Mouse (Mus musculus) frontal cortex, adult (tissue): ENCODE measurements around the gene Clec2d.
"Not testable (repeated sequence)": the region's sequence is repeated elsewhere in the genome, so short reads cannot be mapped to it uniquely, and the experiment has no call there.

Experiments used
- ATAC-seq: cut with Nextera tagmentation; 2 replicates; pipeline ENCODE4 v1.9.2; 2017; ENCODE audit warnings: mild to moderate bottlenecking, moderate library complexity, mixed read lengths; ENCODE audit not compliant: low TSS enrichment

The Clec2d gene

DNA sequence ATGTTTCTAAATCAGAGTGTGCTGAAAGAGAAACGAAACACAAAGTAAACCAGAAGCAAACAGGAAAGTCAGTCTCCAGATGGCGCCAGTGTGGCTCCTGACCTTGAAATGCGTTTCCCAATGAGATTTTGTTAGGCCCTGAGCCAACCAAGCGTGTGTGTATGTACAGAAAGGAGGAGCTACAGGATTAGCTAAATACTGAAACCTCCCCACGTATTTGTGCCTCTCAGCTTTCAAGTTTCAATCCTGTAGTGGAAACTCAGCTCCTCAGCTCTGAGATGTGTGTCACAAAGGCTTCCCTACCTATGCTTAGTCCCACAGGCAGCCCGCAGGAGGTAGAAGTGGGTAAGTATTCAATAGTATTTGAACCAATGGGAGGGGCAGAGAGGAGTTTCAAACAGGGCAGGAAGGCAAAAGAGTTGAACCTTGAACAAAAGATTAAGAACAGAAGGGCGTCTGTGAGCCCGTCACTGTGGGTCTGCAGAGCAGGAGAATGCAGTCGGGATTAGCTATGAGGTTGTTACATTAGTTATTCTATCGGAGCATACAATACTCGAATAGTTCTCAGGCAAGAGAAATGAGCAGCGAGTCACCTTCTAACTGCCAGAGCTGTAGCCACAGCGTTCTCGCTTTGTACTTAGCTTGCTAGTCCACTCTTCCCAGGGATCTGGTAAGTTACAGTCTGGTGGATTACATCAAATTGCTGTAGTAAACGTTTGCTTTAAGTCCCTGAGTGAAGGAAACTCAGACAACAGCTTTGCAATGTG is at the start of gene Clec2d:
Gene Clec2d, plus strand, starts transcription at position 213 of the 767 bp plus-strand sequence.
- ATAC-seq, result peak; percentile 83

DNA sequence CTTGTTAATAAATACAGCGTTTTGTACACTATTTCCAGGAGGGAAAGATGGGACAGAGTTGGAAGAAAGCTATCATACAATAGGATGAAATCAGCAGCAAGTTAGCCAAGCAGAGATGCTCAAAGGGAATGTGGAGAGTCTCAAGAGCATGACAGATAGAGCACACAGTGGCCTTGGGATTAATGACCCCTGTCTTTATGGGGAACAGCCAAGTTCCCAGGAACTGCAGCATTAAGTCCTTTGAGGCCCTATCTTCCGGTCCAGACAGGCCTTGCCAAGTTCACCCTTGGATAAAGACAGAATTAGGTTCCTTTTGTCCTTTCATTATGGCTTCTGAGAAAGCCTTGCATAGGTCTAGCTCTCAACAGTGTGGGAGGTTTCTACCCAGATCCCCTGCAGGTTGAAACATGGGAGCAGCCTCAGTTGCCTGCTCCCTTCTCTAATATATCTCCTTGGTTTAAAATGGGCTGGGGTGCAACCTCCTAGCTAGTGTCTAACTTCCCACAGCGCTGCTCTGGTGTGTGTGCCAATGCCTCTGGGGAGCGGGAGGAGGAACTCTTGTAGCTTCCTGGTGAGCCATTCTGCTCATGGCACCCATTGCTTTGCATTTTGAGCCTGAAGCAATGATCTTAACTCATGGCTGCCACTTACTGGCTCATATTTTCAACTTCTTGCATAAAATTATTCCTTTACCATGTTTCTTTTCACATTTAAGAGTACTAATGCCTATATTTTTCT is 47.6 kb upstream of the Clec2d start:
- ATAC-seq, result no peak

DNA sequence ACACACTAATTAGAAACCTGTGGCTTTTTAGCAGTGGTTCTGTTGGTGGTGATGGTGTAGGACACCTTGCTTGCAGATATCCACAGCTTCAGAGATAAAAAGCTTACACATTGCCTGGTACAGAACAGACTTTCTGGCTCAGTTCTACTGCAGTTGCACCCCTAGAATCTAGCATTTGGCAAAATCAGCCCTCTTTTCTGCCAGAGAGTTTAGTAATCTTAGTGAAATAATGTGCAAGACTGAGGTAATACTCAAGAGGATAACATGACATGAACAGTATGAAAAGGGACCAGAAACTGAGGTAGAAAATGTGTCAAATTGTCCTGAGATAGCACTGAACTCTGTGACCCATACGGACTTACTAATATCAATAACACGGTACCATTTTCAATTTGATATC is 33.6 kb upstream of the Clec2d start:
- ATAC-seq, result no peak

DNA sequence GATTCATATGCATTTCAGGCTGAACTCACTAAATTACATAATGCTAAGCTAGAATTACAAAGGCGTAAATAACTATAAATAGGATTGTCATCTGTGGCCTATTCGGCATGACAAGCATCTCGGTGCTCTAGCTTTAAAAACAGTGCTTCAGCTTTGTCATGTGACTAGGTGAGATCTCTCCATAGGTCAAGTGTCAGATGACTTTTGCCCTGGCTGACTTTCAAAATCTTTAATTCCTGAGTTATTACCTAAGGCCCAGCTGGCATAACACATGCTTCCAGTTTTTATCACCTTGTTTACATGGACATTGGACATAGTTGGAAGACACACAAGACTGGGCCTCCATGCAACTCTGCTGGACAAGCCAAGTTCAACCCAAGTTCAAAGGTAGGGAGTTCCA is 20.3 kb upstream of the Clec2d start:
- ATAC-seq, result no peak

GRCm38 (mm10) chr6:129161136-129161535 is 19.3 kb upstream of the Clec2d start:
- ATAC-seq, result no peak

DNA sequence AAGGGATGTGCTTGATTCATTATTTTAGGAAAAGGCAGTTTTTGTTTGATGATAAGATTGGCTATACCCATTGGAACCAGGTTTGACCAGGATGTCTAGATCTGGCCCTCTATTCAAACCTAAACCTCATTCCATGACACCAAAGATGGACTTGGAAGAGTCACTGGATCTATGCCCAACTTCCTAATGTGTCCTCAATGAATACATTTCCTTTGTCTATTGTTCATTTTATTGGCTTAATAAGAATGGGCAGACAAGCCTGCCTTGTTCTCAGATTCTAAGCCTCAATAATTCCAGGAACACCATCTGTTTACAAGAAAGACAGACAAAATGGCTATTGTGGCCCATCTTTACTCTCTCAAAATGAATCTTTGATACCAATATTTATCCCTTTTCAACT is 18.5 kb upstream of the Clec2d start:
- ATAC-seq, result no peak

DNA sequence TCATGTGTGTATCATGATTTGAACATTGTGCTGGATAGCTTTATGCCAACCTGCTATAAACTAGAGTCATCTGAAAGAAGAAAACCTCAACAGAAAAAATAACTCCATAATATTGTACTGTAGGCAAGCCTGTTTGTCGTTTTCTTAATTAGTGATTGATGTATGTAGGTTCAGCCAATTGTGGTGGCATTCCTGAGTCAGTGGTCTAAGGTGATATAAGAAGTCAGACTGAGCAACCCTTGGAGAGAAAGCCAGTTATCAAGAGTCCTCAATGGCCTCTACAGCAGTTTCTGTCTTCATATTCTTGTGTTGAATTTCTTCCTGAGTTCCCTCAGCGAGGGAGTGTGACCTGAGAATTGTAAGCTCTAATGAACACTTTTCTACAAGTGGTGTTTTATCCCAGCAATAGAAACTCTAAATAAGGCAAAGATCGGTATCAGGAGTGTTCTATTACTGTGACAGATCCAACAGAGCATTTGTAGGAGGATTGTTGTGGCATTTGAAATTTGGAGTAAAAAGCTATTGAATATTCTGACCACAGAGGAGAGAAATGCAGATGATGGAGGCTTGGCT is 17.7 kb upstream of the Clec2d start:
- ATAC-seq, result no peak

GRCm38 (mm10) chr6:129163606-129164005 is 16.8 kb upstream of the Clec2d start:
- ATAC-seq, result no peak

DNA sequence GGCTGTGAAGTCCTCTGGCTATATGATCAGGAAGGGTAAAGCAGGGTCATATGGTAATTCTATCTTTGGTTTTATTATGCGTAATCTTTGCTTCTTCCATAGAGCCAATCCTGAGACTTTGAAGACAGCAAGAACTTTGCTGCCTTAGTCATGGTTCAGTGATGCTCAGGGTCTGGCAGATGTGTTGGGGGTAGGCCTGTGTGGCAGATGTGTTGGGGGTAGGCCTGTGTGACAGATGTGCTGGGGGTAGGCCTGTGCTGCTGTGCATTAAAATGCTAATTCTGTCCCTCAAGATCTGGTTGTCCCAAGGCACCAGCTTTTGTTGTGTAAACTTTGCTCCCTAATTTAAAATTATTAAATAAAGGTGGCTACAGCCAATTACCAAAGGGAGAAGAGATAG is 9.5 kb upstream of the Clec2d start:
- no peak for ATAC-seq

DNA sequence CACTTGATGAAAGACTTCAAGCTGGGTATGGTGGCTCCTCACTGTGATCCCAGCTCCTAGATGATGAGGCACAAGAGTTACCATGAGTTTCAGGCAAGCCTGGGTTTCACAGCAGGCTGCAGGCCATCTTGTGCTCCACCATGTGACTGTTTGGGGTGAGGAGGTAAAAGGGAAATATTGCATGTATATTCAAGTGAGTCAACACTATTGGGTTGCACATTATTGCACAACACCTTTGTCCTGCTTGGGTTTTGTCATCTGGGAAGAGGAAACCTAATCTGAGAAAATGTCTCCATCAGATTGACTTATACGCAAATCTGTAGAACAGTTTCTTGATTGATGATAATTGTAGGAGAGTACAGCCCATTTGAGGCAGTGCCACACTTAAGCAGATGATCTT is 8.7 kb upstream of the Clec2d start:
- ATAC-seq, result no peak

DNA sequence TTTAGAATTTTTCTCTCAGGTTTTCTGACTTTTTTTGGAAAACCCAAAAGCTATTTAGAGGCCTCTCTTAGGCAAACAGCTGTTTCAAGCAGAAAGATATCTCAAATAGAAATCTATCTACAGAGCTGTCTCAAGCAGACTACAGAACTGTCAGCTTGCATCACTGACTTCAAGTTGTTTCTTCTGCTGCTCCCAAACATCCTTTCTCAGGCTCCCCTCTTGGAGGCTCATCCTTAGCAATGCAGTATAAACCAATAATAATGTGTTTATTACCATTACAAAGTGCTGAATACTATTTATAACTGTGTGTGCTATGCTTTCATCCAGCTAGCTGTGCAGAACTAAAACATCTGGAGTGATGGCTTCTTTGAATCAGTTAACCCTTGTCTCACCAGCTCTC is 5.6 kb upstream of the Clec2d start:
- peak; percentile 72 for ATAC-seq

- no peak for ATAC-seq
These were observed 4.8 kb upstream of the Clec2d start for GRCm38 (mm10) chr6:129175612-129176011.

DNA sequence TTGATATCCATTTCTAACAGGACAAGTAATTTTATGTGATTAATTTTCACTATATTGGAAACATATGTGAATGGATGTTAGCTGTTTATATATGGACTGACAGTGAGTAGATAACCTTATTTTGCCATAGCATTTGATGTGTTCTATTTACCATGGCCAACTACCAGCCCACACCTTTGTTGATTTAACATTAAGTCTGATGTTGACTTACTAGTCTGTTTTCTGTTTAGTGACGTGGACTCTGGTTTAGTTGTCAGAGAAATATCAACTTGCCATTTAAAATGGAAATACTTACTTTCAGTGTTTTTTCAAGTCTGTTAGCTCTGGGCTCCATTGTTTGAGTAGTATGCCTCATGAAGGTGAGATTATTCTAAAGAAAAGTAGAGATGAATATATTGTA is 3.8 kb upstream of the Clec2d start:
- no peak for ATAC-seq

- ATAC-seq, result no peak
These were observed 1.1 kb upstream of the Clec2d start for GRCm38 (mm10) chr6:129179281-129179680.

DNA sequence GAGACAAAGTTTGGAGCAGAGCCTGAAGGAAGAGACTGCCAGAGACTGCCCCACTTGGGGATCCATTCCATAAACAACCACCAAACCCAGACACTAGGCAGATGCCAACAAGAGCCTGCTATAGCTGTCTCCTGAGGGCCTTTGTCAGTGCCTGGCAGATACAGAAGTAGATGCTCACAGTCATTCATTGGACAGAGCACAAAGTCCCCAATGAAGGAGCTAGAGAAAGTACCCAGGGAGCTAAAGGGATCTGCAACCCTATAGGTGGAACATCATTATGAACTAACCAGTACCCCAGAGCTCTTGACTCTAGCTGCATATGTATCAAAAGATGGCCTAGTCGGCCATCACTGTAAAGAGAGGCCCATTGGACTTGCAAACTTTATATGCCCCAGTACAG is 584 bp upstream of the Clec2d start:
- not testable (repeated sequence) for ATAC-seq

DNA sequence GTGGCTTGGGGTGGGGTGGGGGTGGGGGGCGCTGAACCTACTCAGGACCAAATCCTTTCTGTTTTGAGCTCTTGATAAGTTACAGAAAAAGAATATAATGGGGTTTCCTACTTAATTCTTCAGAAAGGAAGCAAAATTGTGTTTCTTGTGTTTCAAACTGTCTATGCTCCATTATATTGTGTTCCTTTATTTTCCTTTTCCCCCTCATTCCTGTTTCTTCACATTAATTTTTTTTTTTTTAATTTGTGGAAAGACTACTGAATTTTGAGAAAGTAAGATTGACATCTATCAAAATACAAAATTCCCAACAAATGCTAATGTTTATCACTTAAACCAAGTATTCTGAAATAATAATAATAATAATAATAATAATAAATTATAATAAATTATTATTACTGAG is 834 bp downstream of the Clec2d start:
- ATAC-seq, result no peak

- ATAC-seq, result peak; percentile 76
These were observed 1.3 kb downstream of the Clec2d start for GRCm38 (mm10) chr6:129181683-129182082.

- ATAC-seq, result no peak
These were observed 2.1 kb downstream of the Clec2d start for GRCm38 (mm10) chr6:129182518-129182917.

DNA sequence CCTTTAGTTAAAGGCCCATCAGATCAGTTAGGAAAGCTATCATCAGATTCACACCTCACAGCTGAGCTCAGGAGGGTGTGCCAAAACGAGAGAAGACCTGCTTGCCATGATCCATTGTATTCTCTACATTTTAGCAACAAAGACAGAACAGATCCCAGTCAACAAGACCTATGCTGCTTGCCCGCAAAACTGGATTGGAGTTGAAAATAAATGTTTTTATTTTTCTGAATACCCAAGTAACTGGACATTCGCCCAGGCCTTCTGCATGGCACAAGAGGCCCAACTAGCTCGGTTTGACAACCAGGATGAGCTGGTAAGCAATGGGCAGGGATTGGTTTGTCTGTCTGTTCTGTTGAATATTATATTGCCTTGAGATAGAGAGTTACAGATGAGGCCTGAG is 3.6 kb downstream of the Clec2d start:
- not testable (repeated sequence) for ATAC-seq

DNA sequence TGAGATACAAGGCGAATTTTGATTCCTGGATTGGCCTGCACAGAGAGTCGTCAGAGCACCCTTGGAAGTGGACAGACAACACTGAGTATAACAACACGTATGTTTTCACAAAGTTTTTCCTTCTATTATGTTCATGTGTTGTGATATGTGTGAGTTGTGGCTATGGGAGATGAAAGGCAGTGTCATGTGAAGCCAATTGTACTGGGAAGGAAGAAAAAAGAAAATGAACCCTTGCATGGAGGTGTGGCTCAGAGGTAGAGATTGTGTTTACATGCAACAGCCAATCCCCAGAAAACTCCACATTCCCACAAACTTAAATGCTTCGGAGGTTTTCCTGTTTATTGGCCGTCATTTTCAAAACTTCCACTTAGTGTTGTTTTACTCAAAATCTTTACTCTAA is 4.4 kb downstream of the Clec2d start:
- ATAC-seq, result no peak

DNA sequence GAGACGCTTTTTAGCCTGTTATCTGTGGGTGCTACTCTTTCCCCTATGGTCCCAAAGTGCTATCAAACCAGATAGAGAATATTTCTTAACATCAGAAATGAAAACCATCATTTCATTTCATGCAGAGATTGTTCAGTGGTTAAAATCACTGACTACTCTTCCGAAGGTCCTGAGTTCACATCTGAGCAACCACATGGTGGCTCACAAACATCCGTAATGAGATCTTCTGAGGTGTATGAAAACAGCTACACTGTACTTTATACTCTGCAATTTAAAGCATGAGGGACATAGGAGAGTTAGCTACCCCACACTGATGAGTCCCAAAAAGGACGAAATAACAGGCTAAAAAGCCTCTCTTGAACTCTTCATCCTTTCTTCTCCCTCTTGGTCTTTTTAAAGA is 5.6 kb downstream of the Clec2d start:
- no peak for ATAC-seq

- ATAC-seq, result no peak
These were observed 6.2 kb downstream of the Clec2d start for GRCm38 (mm10) chr6:129186457-129187199.
